Mouse (Mus musculus) adrenal gland, postnatal 25 days (tissue): ENCODE results near the gene Agfg2. TPM values are rescaled to one million over a fixed set of nuclear protein-coding genes. Genes with fewer than 3 reads are reported as not detected.
"Not testable (repeated sequence)": the region's sequence is repeated elsewhere in the genome, so short reads cannot be mapped to it uniquely, and the experiment has no call there.

Experiments
- DNase-seq: peaks from one replicate; pipeline ENCODE4 v3.0.0; 2021; ENCODE audit warnings: mixed read lengths
- long read RNA-seq: library from polyadenylated mRNA; stranded (forward); transcript quantifications from one replicate; pipeline ENCODE4 v2.0.0, GENCODE M21; 2021
- total RNA-seq: library from RNA; stranded (reverse); gene quantifications from 2 replicates; pipeline ENCODE4 v1.2.3, GENCODE M21; 2021

The Agfg2 gene
- total RNA-seq, result 32.1 and 43.7 TPM in 2 replicates
- long read RNA-seq, transcript Agfg2-202 (13 exons, 2,858 nt), result minor isoform, 22 of 69 reads
- long read RNA-seq, transcript Agfg2-201 (12 exons, 2,893 nt), result major isoform, 25 of 69 reads
- long read RNA-seq, partial matches to known transcripts, result 11 of 69 reads
- long read RNA-seq, other reads (novel, unspliced or antisense), result 11 of 69 reads

DNA sequence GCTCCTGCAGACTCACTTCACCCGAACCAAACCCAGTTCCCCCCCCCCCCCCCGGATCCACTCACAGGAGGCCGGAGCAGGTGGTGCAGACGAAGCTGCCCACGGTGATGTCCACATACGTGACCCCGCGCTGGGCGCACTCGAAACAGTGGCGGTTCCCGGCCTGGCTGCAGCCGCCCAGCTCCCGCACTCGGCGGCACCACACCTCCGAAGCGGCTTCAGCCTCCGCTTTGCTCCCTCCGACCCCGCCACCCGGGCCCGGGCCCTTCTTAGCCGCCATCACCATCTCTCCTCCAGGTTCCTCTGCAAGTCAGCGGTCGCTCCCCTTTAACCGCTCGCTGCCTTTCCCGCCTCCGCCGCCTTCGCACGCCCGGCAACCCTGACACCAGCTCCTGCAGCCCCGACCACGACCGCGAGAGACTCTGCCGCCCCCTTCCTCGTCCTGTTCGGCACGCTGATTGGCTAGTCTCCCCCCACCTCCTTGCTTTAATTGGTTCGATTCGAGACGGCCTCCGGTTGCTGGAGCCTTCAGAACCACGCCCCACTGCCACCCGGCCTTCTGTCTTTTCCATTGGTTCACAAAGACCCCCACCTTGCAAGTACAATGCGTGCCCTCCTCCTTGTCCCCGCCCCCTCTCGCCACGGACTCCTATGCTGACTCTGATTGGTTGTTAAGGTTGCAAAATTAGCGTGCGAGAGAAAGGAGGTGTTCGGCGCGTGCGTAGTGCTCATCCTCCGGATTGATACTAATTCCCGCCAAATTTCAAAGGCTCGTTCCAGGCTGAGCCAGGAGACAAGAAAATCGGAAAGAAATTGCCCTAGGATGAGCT is at the start of gene Agfg2:
Agfg2 (minus strand) TSS at position 433 of the 830 bp plus-strand sequence.
- peak; percentile 96 for DNase-seq

DNA sequence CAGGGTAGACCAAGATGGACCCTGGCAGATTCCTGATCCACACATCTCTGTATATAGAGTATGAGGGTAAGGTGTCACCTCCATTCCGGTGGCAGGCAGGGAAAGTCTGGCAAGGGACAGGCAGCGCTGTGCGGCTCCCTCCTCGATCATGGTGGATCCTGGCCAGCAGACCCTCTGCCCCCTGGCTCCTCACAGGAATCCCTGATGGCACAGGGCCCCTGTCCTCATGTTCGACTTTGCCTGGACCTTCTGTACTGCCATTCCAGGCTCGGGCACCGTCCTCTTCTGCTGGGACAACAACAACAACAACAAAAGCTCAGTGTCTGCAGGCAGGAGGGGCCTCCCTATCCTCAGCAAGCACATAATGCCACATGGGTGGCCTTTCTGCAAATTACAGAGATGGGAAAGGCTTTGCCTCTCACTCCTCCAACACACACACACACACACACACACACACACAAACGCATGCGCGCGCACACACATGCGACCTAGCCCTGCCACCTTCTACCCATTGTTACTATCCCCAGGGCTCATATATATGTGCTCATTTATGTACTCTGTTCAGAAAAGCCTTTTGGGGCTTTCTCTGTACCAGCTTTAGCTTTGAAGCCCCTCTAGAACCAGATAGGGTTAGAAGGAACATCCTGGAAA is 49.2 kb upstream of the Agfg2 start:
- no peak for DNase-seq

DNA sequence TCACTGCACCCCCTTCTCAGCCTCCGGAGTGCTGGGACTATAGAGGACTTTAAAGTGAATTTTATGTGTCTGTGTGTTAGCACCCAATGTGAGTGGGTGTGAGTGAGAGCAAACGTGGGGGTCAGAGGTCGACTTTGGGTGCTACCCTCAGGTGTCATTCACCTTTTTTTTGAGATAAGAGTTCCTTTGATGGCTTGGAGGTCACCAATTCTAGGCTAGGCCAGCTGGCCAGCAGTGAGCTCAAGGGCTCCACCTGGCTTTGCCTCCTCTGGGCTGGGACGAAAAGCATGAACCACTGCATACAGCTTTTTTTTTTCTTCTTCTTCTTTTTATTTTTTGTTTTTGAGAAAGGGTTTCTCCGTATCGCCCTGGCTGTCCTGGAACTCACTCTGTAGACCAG is 42.2 kb upstream of the Agfg2 start:
- DNase-seq, result no peak

DNA sequence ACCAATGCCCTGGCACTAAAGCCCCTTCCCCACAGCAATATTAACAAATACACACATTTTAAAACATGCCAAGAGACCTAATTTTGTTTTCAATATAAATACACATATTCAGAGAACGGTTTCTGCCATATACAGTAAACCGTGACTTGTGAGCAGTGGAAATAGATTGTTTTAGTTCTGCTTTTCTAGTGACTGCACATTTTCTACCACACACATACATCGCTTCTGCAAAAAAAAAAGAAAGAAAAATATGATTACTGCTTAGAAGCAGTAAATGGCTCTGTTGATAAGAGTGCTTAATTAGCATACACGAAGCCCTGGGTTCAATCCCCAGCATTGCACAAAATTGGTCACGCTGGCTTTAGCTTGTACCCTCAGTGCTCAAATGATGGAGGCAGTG is 39.3 kb upstream of the Agfg2 start:
- DNase-seq, result no peak

DNA sequence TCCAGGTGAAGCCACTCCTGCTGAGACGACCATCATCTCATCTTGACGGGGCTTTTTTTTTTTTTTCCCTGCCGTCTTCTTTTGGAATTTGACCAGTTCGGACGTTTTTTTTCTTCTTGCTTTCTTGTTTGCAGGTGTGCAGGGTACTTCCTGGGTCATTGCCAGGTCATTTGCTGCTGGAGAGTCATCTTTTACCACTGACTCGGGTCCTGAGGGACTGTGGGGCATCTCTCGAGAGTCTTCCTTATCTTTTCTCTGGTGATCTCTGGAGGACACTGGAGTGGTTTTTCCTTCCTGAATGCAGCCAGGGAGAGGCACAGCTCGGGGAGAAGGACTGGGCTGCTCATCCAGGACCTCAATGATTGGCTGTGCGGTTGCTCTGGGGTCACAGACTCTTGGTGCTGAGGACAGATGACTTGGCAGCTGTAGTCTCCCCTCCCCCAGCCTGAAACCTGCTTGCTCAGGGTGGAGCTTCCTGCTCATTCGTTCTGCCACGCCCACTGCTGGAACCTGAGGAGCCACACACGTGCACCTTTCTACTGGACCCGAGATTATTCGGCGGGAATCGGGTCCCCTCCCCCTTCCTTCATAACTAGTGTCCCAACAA is 36.1 kb upstream of the Agfg2 start:
- not testable (repeated sequence) for DNase-seq

DNA sequence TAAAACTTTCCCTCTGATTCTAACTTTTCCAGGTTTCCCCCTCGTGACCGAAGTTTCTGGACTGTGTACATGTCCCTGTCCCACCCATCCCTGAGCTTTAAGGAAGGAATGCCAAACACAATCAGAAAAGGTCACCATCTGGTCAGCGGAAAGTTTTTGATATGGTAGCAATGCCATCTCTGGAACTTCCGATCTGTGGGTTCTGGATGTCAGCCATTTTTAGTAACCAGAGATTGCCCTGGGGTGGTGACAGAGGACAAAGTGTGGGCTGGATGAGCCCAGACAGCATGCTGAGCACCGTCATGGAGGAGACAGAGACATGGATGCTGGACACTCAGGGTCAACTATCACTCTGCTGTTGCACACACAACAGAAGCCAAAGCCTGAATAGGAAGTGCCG is 34.6 kb upstream of the Agfg2 start:
- DNase-seq, result no peak

GRCm38 (mm10) chr5:137718020-137718790 is 33.7 kb upstream of the Agfg2 start:
- DNase-seq, result no peak

DNA sequence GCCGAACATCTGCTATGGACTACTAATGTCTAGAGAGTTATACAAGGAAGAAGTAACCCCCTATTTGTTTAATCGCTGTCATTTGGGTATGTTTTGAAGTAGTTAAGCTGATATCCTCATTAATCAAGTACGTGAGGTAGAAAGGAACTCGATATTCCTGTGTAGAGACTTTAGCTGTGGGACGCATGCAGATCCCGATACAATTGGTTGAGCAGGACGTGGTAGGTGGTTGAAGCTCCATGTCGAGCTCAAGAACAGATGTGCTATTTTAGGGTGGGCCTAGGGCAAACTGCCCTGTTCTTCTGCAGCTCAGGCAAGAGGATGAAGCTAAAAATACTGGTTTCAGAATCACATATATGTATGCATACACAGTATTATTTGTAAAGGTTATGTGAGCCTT is 31.2 kb upstream of the Agfg2 start:
- DNase-seq, result no peak

DNA sequence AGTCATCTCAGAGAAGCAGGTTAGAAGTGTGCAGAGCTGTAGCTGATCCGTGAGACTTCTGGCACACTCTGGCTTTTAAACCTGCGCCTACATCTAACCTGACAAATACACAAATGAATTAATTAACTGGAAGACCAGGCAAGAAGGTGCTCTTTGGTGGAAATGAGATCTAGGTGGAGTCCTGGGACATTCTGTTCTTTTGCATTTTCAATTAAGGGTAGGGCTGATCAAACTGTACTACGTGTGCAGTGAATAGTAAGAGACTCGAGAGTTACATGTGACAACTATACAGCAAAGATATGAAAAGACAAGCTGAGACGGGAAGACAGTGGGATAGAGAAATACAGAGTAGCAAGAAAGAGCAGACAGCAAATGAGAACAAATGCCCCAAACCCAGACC is 28.9 kb upstream of the Agfg2 start:
- DNase-seq, result no peak

DNA sequence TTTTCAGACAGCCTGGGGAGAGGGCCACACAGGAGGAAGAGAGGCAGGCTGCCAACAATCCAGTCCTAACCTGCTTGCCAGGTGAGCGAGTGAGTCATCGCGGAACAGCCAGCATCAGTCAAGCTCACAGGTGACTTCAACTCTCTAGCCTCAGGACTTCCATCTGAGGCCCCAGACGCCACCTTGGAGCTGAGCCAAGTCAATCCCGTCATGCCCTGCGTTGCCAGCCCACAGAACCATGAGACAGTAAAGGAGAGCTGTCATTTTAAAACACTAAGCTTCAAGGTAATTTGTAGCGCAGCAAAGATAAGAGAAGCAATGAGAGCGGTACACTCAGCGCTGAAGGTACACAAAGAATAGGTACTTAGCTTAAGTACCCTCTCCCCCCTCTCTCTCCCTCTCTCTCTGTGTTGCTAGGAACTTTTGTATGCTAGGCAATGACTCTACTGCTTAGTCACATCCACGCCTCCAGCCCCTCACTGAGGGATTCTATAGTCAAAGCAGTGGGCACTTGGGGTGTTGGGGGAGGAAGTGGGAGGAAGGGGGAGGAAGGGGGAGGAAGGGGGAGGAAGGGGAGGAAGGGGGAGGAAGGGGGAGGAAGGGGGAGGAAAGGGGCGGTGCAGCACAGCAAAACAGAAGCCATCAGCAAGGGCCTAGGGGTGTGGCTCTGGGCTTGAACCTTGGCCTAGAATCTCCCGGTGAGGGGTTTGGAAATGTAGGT is 22.5 kb upstream of the Agfg2 start:
- DNase-seq, result peak; percentile 52

GRCm38 (mm10) chr5:137705242-137705641 is 20.7 kb upstream of the Agfg2 start:
- no peak for DNase-seq

DNA sequence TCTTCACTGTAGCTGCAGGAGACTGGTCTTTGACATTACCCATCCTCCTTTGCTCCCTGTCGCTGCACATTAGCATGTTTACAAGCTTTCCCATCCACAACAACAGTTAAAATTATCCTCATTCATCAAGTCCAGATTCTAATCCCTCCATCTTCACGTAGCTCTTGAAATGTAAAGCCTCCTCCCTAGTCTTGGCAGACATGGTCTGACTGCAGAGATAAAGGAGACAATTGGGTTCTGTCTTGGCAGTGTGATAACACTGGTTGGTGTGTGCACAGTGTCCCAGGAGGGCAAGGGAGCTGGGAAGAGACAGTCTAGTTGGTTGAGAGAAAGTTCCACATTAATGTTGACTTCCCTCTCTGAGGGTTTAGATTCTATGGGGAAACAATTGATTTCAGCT is 15.3 kb upstream of the Agfg2 start:
- DNase-seq, result no peak

DNA sequence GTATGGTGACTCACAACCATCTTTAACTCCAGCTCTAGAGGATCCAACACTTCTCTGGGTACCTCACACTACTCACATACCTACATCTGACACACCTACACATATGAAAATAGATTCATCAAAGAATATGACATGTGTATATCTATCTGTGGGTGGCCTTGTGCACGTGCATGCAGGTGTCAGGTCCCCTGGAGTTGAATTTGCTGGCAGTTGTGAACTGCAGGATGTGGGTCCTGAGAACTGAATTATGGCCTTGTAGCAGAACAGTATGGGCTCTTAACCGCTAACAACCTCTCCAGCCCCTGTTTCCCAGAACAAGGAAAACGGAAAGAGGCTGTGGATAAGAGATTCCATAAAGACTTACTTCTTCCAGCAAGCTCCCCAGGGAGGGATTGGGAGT is 14.6 kb upstream of the Agfg2 start:
- no peak for DNase-seq

GRCm38 (mm10) chr5:137695930-137696329 is 11.4 kb upstream of the Agfg2 start:
- DNase-seq, result no peak

- DNase-seq, result no peak
Observed at GRCm38 (mm10) chr5:137694796-137695195, 10.3 kb upstream of the Agfg2 start.

DNA sequence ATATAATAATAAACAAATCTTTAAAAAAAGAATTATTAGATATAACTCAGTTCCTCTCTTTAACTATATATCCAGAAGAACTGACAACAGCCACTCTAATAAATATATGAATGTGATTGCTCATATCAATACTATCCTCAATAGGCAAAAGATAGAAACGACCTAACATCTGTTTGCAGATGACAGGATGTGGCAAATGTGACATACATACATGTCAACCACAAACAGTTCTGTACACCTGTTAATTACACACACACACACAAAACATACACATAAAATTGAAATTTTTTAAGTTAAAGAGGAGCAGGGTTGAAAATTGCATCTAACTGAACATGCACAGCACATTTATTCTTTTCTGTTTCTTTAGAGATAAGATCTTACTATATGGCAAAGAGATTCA is 7.4 kb upstream of the Agfg2 start:
- DNase-seq, result no peak

- DNase-seq, result no peak
Observed at GRCm38 (mm10) chr5:137690531-137690930, 6.0 kb upstream of the Agfg2 start.

GRCm38 (mm10) chr5:137689974-137690373 is 5.4 kb upstream of the Agfg2 start:
- DNase-seq, result no peak

DNA sequence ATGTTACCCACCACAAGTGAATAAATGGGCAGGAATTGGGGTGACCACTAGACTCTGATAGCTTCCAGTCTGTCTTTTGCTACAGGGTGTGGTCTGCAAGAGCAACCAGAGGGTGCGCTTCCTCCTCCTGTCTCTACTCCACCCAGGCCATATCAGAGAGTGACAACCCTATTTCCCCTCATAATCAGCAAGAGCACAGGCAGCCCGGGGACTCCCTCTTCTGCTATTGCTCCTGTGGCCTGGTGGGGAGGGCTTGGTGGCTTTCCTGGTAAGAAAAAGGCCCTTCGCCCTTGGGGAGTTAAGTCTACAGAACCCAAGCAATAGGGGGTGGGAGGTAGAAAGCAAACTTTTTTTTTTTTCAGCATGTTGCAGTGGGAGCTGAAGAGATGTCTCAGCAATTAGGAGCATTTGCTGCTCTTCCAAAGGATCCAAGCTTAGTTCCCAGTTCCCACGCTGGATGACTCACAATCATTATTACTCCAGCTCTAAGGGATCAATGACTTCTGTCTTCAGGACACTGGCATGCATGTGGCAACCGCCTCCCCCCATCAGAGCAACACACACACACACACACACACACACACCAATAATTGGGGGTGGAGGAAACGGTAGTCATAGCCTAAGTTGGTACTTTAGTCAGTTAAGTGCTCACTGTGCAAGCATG is 1.7 kb upstream of the Agfg2 start:
- no peak for DNase-seq

DNA sequence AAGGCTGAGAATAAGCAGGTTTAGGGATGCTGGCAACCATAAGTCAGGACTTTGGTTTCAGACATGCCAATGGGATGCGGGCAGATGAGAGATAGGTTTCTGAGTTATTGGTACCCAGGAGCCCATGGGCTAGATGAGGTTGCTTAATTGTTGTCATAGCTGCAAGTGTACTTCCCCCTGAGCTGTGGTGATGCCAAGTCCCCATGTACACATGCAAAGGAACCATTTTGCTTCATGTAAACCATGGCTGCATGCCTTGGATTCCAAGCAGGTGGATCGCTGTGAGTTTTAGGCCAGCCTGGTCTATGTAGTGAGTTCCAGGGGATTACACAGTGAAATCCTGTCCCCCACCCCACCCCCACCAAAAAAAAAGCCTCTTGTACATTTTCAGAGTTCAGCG is 1.1 kb upstream of the Agfg2 start:
- DNase-seq, result no peak
